Mouse (Mus musculus): ENCODE data around the gene Pih1d1. TPM values are rescaled to one million over a fixed set of nuclear protein-coding genes. Genes with fewer than 3 reads are reported as not detected.
A peak's percentile ranks its signal among the peaks of the same experiment; 100 is the strongest.

Gene Pih1d1
- polyA plus RNA-seq (2015; fragmentation: Nextera tagmentation; extraction: Ambion mirVana) = 50.8 and 52.5 TPM in 2 replicates

DNA sequence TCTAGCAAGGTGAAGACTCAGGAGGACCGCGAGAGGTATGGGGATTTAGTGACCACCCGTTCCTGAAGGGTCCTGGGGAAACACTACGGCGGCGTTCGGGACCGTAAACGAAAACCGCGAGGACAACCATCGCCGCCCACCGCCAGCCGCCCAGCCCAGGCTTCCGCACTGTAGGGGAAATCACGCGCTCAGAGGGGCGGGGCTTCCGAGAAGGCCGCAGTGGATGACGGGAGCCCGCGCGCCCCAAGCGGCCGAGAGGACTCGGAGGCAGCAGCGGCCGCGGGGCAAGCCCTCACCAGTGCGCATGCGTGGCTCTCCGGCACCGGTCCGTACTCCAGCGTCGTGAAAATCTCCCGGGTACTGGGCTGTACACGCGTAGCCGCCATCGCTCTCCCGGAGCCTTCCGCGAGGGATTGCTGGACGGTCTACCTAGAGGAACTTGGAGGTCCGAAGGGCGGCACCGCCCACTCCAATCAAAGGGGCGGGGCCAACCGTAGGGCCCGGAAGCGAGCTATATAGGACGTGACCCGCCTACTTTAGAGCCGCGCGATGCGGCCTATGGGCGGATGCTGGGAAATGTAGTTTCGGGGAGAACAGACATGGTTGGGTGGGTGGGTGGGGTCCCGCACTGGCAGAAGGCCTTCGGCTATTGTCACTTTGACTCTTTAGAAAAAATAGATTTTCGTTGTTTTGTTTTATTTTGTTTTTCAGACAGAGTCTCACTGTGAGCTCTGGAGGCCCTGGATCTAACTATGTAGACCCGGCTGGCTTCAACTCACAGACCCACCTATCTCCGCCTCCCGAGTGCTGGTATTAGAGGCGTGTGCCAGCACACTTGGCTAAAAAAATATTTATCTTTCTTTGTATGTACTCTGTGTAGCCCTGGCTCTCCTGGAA, at the start of gene Pih1d1, which contains the start of gene Aldh16a1:
Gene Pih1d1, plus strand, starts transcription at position 208 of the 897 bp plus-strand sequence.
Gene Aldh16a1, minus strand, starts transcription at position 489 of the 897 bp plus-strand sequence.

DNA sequence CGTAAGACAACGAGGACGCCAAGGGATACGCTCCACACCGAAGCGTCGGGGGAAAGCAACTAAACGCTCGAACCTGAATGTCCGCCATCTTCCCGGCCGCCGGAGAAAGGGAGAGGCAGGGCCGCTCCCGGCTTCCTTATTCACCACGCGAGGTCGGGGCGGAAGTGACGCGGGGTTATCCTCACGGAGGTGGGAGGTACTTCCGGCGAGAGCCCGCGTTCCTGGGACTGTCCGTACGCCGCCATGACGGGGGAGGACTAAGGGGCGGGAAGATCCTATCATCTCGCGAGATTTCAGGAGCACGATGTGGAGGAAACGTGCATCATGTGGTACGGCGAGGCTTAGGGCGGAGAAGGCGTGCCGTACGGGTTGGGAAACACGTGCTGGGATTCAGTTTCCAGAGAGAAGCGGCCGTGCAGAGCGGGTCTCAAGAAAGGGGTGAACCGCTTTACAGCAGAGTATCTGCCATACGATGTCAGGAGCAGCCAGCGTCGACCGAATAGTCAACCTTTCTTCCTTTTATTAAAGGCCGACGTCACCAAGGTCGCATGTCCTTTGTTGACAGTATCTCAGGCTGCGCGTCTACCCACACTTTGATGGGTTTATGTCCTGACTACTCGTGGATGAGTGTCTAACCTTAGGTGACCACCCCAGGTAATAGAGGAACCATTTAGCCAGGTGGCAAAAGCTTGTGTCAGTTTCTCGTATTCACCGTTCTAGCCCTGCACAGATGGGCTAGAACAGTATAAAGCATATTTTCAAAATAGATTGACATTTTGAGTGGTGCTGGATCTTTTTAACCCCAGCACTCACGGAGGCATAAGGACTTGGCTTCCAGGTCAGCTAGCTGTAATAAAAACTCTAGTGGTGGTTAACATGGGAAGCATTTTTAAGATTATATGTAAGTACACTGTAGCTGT, 29.6 kb upstream of the Pih1d1 start, which contains the start of gene Rps11:
Gene Rps11, minus strand, starts transcription at position 216 of the 920 bp plus-strand sequence.

GRCm38 (mm10) chr7:45128624-45129246, 25.4 kb upstream of the Pih1d1 start, which contains the start of gene Rpl13a:
Gene Rpl13a, minus strand, starts transcription at chr7:45128761.

GRCm38 (mm10) chr7:45135993-45136567, 18.0 kb upstream of the Pih1d1 start, which contains the start of the genes Gm45713 and Flt3l:
Gene Gm45713, minus strand, starts transcription at chr7:45136231.
Gene Flt3l, minus strand, starts transcription at chr7:45136432.

GRCm38 (mm10) chr7:45163735-45164490, 9.8 kb downstream of the Pih1d1 start, which contains the start of gene Slc17a7:
Gene Slc17a7, plus strand, starts transcription at chr7:45163949.

DNA sequence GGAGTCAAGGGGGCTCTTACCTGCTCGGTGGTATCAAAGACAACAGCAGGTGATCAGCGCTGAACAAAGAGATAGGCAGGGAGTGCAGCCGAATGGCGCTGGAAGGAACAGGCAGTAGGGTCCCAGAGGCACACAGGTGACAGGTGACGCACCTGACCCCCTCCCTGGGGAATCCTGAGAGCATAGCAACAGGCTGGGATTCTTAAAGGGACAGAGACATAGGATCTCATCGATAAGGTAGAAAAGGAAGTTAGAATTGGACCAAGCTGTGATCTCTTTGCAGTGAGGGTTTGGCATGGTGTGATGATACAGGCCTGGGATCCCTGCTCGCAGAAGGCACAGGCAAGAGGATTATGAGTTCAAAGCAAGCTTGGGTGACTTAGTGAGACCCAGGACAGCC, 25.4 kb downstream of the Pih1d1 start, which contains the start of gene Gfy:
Gene Gfy, minus strand, starts transcription at position 101 of the 400 bp plus-strand sequence.

GRCm38 (mm10) chr7:45180896-45181477, 26.9 kb downstream of the Pih1d1 start, which contains the start of gene Pth2:
Gene Pth2, plus strand, starts transcription at chr7:45180995.

GRCm38 (mm10) chr7:45204380-45205143, 50.5 kb downstream of the Pih1d1 start, which contains the start of gene Ccdc155:
Gene Ccdc155, minus strand, starts transcription at chr7:45204892.

MicroRNAs within 50 kb of the gene (microRNA counts, 519-probe panel; counts per million panel counts)
- 2,628 counts per million, percentile 69 among the panel's probes with 10 or more counts for microRNA mmu-miR-150

Small RNA genes lying within 50 kb of the gene (microRNA-seq; reads per million reads assigned to microRNA genes)
- gene Mir150 = 28.6 to 49.7 reads per million in 2 experiments
- gene Mir5121 = 2.6 to 11.9 reads per million in 2 experiments
- gene Mir7055 = 0 reads per million in 2 experiments

Other genes with a start within 250 kb of the Pih1d1 start
- gene Ap2a1, start 224.8 kb upstream of the Pih1d1 start, polyA plus RNA-seq (2015; fragmentation: Nextera tagmentation; extraction: Ambion mirVana) = 39.7 and 41.5 TPM in 2 replicates
- 0.10 and 0.15 TPM in 2 replicates for gene Tsks, start 211.1 kb upstream of the Pih1d1 start, polyA plus RNA-seq (2015; fragmentation: Nextera tagmentation; extraction: Ambion mirVana)
- gene Cpt1c, start 179.5 kb upstream of the Pih1d1 start, polyA plus RNA-seq (2015; fragmentation: Nextera tagmentation; extraction: Ambion mirVana) = 7.1 and 8.2 TPM in 2 replicates
- 287 and 322 TPM in 2 replicates for gene Prmt1, start 167.7 kb upstream of the Pih1d1 start, polyA plus RNA-seq (2015; fragmentation: Nextera tagmentation; extraction: Ambion mirVana)
- gene Irf3, start 156.7 kb upstream of the Pih1d1 start, polyA plus RNA-seq (2015; fragmentation: Nextera tagmentation; extraction: Ambion mirVana) = 46.8 and 50.0 TPM in 2 replicates
- 24.3 and 26.6 TPM in 2 replicates for gene Bcl2l12, start 155.6 kb upstream of the Pih1d1 start, polyA plus RNA-seq (2015; fragmentation: Nextera tagmentation; extraction: Ambion mirVana)
- gene Scaf1, start 137.9 kb upstream of the Pih1d1 start, polyA plus RNA-seq (2015; fragmentation: Nextera tagmentation; extraction: Ambion mirVana) = 19.9 and 21.5 TPM in 2 replicates
- gene Rras, start 136.3 kb upstream of the Pih1d1 start, polyA plus RNA-seq (2015; fragmentation: Nextera tagmentation; extraction: Ambion mirVana) = 165 and 172 TPM in 2 replicates
- 5.4 and 6.6 TPM in 2 replicates for gene Prr12, start 101.4 kb upstream of the Pih1d1 start, polyA plus RNA-seq (2015; fragmentation: Nextera tagmentation; extraction: Ambion mirVana)
- 44.0 and 45.1 TPM in 2 replicates for gene Nosip, start 91.9 kb upstream of the Pih1d1 start, polyA plus RNA-seq (2015; fragmentation: Nextera tagmentation; extraction: Ambion mirVana)
- 20.2 and 23.5 TPM in 2 replicates for gene Prrg2, start 91.6 kb upstream of the Pih1d1 start, polyA plus RNA-seq (2015; fragmentation: Nextera tagmentation; extraction: Ambion mirVana)
- 177 and 263 TPM in 2 replicates for gene Rcn3, start 62.1 kb upstream of the Pih1d1 start, polyA plus RNA-seq (2015; fragmentation: Nextera tagmentation; extraction: Ambion mirVana)
- gene Fcgrt, start 50.5 kb upstream of the Pih1d1 start, polyA plus RNA-seq (2015; fragmentation: Nextera tagmentation; extraction: Ambion mirVana) = 95.2 and 152 TPM in 2 replicates
- 745 and 781 TPM in 2 replicates for gene Rps11, start 29.9 kb upstream of the Pih1d1 start, polyA plus RNA-seq (2015; fragmentation: Nextera tagmentation; extraction: Ambion mirVana)
- gene Rpl13a, start 25.5 kb upstream of the Pih1d1 start, polyA plus RNA-seq (2015; fragmentation: Nextera tagmentation; extraction: Ambion mirVana) = 925 and 1,005 TPM in 2 replicates
- 0.52 and 0.86 TPM in 2 replicates for gene Gm45713, start 18.1 kb upstream of the Pih1d1 start, polyA plus RNA-seq (2015; fragmentation: Nextera tagmentation; extraction: Ambion mirVana)
- 1.0 and 2.3 TPM in 2 replicates for gene Flt3l, start 17.9 kb upstream of the Pih1d1 start, polyA plus RNA-seq (2015; fragmentation: Nextera tagmentation; extraction: Ambion mirVana)
- 18.4 and 21.6 TPM in 2 replicates for gene Aldh16a1, start 281 bp downstream of the Pih1d1 start, polyA plus RNA-seq (2015; fragmentation: Nextera tagmentation; extraction: Ambion mirVana)
- 0.22 and 0.46 TPM in 2 replicates for gene Slc17a7, start 9.6 kb downstream of the Pih1d1 start, polyA plus RNA-seq (2015; fragmentation: Nextera tagmentation; extraction: Ambion mirVana)
- gene Gfy, start 25.3 kb downstream of the Pih1d1 start, polyA plus RNA-seq (2015; fragmentation: Nextera tagmentation; extraction: Ambion mirVana) = 0.15 TPM in 1 of 2 replicates, not detected in the other
- gene Pth2, start 26.7 kb downstream of the Pih1d1 start, polyA plus RNA-seq (2015; fragmentation: Nextera tagmentation; extraction: Ambion mirVana) = not detected in 2 replicates
- gene Ccdc155, start 50.6 kb downstream of the Pih1d1 start, polyA plus RNA-seq (2015; fragmentation: Nextera tagmentation; extraction: Ambion mirVana) = 1.0 and 2.0 TPM in 2 replicates
- 0.23 and 6.5 TPM in 2 replicates for gene Dkkl1, start 57.8 kb downstream of the Pih1d1 start, polyA plus RNA-seq (2015; fragmentation: Nextera tagmentation; extraction: Ambion mirVana)
- gene Tead2, start 61.5 kb downstream of the Pih1d1 start, polyA plus RNA-seq (2015; fragmentation: Nextera tagmentation; extraction: Ambion mirVana) = 28.9 and 29.6 TPM in 2 replicates
- 3.6 and 5.9 TPM in 2 replicates for gene Cd37, start 84.8 kb downstream of the Pih1d1 start, polyA plus RNA-seq (2015; fragmentation: Nextera tagmentation; extraction: Ambion mirVana)
- not detected in 2 replicates for gene Slc6a16, start 86.8 kb downstream of the Pih1d1 start, polyA plus RNA-seq (2015; fragmentation: Nextera tagmentation; extraction: Ambion mirVana)
- gene Slc6a21, start 123.2 kb downstream of the Pih1d1 start, polyA plus RNA-seq (2015; fragmentation: Nextera tagmentation; extraction: Ambion mirVana) = not detected in 2 replicates
- gene Trpm4, start 179.5 kb downstream of the Pih1d1 start, polyA plus RNA-seq (2015; fragmentation: Nextera tagmentation; extraction: Ambion mirVana) = 15.3 and 15.4 TPM in 2 replicates
- gene Hrc, start 181.0 kb downstream of the Pih1d1 start, polyA plus RNA-seq (2015; fragmentation: Nextera tagmentation; extraction: Ambion mirVana) = 94.0 and 120 TPM in 2 replicates
- 3.2 and 4.0 TPM in 2 replicates for gene Ppfia3, start 212.7 kb downstream of the Pih1d1 start, polyA plus RNA-seq (2015; fragmentation: Nextera tagmentation; extraction: Ambion mirVana)
- 1.5 and 2.0 TPM in 2 replicates for gene Lin7b, start 216.3 kb downstream of the Pih1d1 start, polyA plus RNA-seq (2015; fragmentation: Nextera tagmentation; extraction: Ambion mirVana)
- 64.7 and 74.9 TPM in 2 replicates for gene Snrnp70, start 241.4 kb downstream of the Pih1d1 start, polyA plus RNA-seq (2015; fragmentation: Nextera tagmentation; extraction: Ambion mirVana)

Data from skeletal muscle tissue, postnatal 0 days (tissue).